Mouse (Mus musculus) testis, adult 2 months (tissue): Measurements from ENCODE around the gene Lypd5.

ENCODE experiments used
- CTCF ChIP-seq: fragments of 200-500 bp; IDR thresholded peaks from 2 replicates; pipeline ENCODE4 v1.5.1; 2012; ENCODE audit warnings: low read depth, mild to moderate bottlenecking, inconsistent platforms, low read length, moderate library complexity; ENCODE audit not compliant: control insufficient read depth, insufficient read depth, insufficient replicate concordance
- POLR2A ChIP-seq: fragments of 200-500 bp; IDR thresholded peaks from 2 replicates; pipeline ENCODE4 v1.6.1; 2012; ENCODE audit warnings: low read depth, mild to moderate bottlenecking, inconsistent platforms, low read length, moderate library complexity; ENCODE audit not compliant: control insufficient read depth

DNA sequence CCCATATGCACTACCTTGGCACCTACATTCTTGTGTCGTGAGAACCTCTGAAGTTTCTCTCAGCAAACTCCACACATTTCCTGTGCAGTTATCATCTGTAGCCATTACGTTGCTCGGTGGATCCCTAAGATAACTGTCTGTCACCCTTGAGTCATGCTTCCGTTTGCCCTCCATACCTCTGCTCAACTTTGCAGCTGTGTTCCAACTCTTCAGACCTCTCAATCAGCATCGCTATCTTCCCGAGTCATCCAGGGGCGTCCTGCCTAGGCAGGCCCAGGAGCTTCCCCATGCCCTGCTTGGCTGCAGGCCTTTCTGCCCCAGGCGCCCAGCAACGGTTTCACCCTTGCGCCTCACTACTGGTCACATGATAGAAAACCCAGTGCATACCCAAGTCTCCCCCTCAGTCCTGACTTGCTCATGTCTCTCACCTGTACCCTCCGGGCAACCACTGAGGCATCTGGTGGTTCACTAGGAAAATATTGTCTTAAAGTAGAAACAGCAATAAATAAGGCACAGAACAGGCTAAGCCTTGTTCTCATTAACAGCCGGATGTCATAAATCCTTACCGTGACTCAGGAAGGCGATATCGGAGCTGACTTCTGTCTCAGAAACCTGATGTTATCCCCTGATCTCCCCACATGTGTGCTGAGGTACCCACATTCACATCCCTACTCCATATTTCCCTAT lies 45.6 kb downstream of the Lypd5 start:
- TF ChIP-seq CTCF (no peak), POLR2A (no peak)
